Mouse (Mus musculus) T-cell, adult 2 months (primary cell): ENCODE measurements around the gene Prkar1b.
A peak's percentile ranks its signal among the peaks of the same experiment; 100 is the strongest.

Experiments used
- DNase-seq: peaks from one replicate; pipeline ENCODE4 v3.0.0; 2022; ENCODE audit warnings: low spot score

Prkar1b gene

GRCm38 (mm10) chr5:139149681-139150602, at the start of gene Prkar1b, which contains the start of gene Dnaaf5:
TSS of gene Prkar1b (minus strand) at chr5:139150001.
TSS of gene Dnaaf5 (plus strand) at chr5:139150223.
- DNase-seq, result peak; percentile 98

- no peak for DNase-seq
These were observed 49.8 kb upstream of the Prkar1b start for GRCm38 (mm10) chr5:139199636-139199994.

DNA sequence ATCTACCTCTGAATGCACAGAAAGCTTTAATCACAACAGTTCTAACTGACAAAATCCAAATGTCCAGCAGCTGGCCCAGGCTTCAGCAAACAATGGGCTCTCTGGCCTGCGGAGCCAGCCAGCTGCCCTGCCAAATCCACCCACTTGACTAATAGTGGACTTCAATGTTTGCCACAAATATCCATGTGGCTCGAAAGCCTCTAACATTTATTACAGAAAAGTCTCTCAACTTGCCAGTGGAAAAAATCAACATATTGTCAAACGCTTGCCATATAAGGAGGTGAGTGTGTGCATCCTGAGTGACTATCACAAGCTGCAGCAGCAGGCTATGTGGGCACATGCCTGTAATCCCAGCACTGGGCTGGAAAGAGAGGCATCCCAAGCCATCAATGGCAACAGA, 49.0 kb upstream of the Prkar1b start:
- DNase-seq, result no peak

- DNase-seq, result no peak
These were observed 41.2 kb upstream of the Prkar1b start for GRCm38 (mm10) chr5:139190958-139191357.

GRCm38 (mm10) chr5:139189726-139190125, 39.9 kb upstream of the Prkar1b start:
- no peak for DNase-seq

- DNase-seq, result no peak
These were observed 35.1 kb upstream of the Prkar1b start for GRCm38 (mm10) chr5:139184897-139185296.

DNA sequence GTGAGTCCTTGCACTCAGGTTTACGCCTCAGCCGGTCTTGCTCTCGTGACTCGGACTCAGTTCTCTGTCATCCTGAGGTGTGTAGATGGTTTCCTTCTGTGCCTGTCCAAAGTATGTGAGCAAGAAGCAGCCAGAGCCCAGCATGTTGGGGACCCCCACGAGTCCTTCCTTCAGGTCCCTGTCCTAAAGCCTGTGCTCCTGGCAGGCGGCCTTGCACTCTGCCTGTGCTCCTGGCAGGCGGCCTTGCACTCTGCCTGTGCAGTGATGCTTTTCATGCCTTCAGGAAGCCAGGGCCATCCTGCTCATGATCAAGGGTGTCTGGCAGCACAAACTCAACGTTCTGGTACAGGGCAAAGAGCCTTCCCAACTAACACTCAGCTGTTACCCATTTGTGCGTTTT, 33.8 kb upstream of the Prkar1b start:
- DNase-seq, result no peak

DNA sequence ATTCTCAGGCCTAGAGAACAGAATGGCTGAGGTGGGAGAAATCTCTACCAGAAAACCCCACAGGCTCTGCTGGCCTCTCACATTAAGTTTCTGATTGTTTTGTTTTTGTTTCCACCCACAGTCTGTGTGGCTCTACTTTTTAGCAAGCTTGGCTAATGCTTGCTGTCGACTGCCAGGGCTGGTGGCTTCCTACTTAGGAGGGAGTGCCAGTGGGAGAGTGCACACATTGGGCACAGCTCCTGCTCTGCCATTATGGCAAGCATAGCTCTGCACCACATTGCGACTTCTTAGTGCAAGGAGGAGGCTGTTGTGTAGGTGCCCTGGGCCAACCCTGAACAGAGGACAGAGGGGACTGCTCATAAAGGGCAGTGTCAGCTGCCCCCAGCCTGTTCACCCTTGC, 33.3 kb upstream of the Prkar1b start:
- DNase-seq, result no peak

DNA sequence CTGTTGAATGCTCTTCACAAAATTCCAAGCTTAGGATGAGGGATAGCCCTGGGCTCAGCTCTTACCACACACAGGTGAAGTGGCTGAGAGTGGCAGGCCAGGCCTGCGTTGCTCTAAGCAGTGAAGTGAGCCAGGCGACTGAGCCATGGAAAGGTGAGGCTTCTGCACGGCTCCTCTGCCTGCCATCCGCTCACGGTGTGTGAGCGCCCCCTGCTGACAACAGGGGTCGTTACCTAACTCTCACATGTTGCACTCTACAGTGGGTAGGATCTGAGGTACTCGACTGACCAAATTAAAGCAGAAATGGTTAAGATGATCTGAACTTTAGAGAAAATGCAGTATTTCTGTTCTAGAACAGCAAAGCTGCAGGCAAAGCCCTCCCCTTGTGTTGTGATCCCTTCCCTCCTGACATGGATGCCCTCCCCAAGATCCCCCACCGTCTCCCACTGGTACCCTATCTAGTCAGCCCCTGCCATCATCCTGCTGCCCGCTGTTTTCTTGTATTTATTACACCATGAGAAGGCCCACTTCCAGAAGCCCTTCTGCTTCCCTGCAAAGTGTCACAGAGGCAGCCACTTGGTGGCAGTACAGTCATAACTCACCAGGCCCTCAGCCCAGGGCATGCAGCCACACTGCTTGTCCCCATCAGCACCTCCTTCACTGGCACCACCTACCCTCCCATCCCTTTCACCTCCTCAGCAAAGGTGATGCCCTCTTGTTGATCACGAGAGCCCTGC, 29.3 kb upstream of the Prkar1b start:
- DNase-seq, result peak; percentile 79

DNA sequence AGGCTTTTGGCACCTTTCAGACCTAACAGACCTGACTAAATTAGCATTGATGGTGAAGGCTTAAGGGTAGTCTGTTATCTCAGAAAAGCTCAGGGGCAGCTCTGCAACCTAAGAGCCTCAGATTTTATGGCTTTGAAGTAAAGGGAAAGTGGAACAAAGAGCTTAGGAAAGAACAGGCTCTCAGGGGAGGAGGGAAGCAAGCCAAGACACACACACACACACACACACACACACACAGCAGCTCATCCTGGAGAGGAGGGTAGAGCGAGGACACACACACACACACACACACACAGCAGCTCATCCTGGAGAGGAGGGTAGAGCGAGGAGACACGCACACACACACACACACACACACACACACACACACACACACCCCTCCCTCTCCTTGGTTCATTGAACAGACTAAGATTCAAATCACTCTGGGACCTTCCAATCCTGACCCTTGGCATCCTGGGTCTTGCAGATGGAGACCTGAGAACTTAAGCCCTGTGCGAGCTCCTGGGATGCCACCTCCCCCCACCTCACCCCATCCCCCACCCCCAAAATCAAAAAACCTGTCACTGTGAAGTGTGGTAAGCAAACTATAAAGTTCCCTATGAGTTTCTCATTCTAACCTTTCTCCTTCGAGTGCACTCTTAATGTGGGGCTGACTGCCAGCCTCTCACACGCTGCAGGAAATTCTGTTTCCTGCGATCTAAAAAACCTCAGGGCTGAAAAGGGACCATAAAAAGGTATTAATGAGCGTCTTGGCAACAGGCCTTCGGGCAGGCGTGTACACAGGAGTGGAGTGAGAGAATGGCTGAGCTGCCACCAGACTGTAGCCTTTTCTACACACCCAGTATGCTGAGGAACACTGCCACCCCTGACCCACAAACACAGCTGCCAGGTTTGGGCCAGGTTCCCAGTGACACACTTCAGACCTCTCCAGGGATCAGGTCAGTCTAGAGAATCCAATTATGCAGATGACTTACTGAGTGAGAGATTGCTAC, 25.1 kb upstream of the Prkar1b start:
- DNase-seq, result peak; percentile 46

GRCm38 (mm10) chr5:139174141-139174540, 24.3 kb upstream of the Prkar1b start:
- no peak for DNase-seq

- DNase-seq, result no peak
These were observed 22.1 kb upstream of the Prkar1b start for GRCm38 (mm10) chr5:139171929-139172328.

DNA sequence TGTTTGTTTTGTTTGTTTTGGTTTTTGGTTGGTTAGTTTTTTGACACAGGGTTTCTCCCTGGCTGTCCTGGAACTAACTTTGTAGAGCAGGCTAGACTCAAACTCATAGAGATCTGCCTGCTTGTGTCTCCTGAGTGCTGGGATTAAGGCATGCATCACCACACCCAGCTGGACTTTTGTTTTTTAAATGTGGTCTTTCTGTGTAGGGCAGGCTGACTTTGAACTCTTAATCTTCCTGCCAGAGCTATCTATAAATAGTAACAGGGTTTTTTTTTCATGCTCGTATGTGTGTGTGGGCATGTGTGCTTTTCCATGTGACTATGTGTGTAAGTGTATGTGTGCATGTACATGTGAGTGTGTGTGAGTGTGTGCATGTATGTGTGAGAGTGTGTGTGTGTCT, 17.7 kb upstream of the Prkar1b start:
- no peak for DNase-seq

GRCm38 (mm10) chr5:139166781-139167361, 17.1 kb upstream of the Prkar1b start:
- DNase-seq, result peak; percentile 84

DNA sequence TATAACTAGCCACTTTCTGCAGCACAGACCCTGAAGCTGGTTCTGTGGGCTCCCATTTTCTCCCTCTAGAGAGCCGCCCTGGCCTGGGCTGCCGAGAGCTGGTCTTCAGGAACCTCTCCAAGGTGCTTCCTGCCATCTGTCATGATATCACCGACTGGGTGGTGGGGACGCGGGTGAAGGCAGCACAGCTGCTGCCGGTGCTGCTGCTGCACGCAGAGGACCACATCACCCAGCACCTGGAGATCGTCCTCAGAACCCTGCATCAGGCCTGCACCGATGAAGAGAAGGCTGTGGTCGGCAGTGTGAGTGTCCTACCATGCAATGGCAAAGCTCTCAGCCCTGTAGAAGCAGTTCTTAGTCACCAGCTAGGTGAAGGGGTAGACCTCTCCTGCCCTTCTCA, 11.8 kb upstream of the Prkar1b start:
- DNase-seq, result peak; percentile 12

DNA sequence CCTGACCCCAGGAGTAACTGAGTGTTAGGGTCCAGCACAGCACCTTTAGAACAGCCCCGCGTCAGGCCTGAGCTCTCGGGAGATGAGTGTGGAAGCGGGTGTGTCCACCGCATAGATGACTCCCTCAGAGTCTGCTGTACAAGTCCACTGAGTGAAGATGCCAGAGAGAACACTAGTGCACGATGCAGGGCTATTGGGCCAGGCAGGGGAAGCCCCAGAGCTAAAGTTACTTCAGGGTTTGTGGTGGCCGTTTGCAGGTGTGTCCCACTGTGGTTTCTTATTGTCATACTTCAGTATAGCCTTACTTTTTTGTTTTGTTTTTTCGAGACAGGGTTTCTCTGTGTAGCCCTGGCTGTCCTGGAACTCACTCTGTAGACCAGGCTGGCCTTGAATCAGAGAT, 11.1 kb upstream of the Prkar1b start:
- peak; percentile 10 for DNase-seq

DNA sequence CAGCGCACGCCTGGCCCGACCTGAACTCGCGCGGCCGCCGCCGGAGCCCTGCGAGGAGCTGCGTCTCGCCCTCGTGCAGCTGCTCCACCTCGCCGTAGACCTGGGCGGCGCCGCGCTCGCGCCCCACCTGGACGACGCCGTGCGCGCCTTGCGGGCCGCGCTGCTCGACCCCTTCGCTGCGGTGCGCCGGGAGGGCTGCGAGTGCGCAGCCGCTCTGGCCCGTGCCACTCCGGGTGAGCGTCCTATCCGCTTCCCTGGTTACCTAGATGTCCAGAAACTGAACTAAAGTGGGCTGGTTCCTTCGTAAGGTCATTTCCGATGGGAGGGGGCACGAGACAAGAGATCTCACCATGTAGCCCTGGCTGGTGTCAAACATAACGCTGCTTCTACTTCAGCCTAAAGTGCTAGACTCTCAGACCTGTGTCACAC, 816 bp upstream of the Prkar1b start:
- peak; percentile 42 for DNase-seq

GRCm38 (mm10) chr5:139149006-139149672, 662 bp downstream of the Prkar1b start:
- no peak for DNase-seq

- no peak for DNase-seq
These were observed 2.4 kb downstream of the Prkar1b start for GRCm38 (mm10) chr5:139147178-139148078.
